Mouse (Mus musculus): ENCODE results near the gene Il17ra.
A peak's percentile ranks its signal among the peaks of the same experiment; 100 is the strongest.

The Il17ra gene

GRCm38 (mm10) chr6:120470666-120471065 lies 7.6 kb downstream of the Il17ra start:
- DNase-seq (ENCODE audit: extremely low read depth, insufficient read length, low spot score), result peak; percentile 61

GRCm38 (mm10) chr6:120471991-120472441 lies 9.0 kb downstream of the Il17ra start:
- no peak for DNase-seq (ENCODE audit: extremely low read depth, insufficient read length, low spot score)

GRCm38 (mm10) chr6:120472455-120473140 lies 9.6 kb downstream of the Il17ra start:
- no peak for DNase-seq (ENCODE audit: extremely low read depth, insufficient read length, low spot score)

GRCm38 (mm10) chr6:120473427-120473826 lies 10.4 kb downstream of the Il17ra start:
- DNase-seq (ENCODE audit: extremely low read depth, insufficient read length, low spot score), result no peak

GRCm38 (mm10) chr6:120475288-120475687 lies 12.2 kb downstream of the Il17ra start:
- DNase-seq (ENCODE audit: extremely low read depth, insufficient read length, low spot score), result no peak

GRCm38 (mm10) chr6:120479302-120479701 lies 16.3 kb downstream of the Il17ra start:
- DNase-seq (ENCODE audit: extremely low read depth, insufficient read length, low spot score), result no peak

- no peak for DNase-seq (ENCODE audit: extremely low read depth, insufficient read length, low spot score)
These were observed 17.3 kb downstream of the Il17ra start for GRCm38 (mm10) chr6:120480361-120480760.

GRCm38 (mm10) chr6:120481538-120481937 lies 18.5 kb downstream of the Il17ra start:
- no peak for DNase-seq (ENCODE audit: extremely low read depth, insufficient read length, low spot score)

GRCm38 (mm10) chr6:120482021-120482420 lies 19.0 kb downstream of the Il17ra start:
- DNase-seq (ENCODE audit: extremely low read depth, insufficient read length, low spot score), result no peak

- DNase-seq (ENCODE audit: extremely low read depth, insufficient read length, low spot score), result peak; percentile 74
These were observed 19.7 kb downstream of the Il17ra start for GRCm38 (mm10) chr6:120482756-120483155.

- DNase-seq (ENCODE audit: extremely low read depth, insufficient read length, low spot score), result peak; percentile 56
These were observed 20.2 kb downstream of the Il17ra start for GRCm38 (mm10) chr6:120483211-120483626.

- no peak for DNase-seq (ENCODE audit: extremely low read depth, insufficient read length, low spot score)
These were observed 22.0 kb downstream of the Il17ra start for GRCm38 (mm10) chr6:120485038-120485437.

GRCm38 (mm10) chr6:120486051-120486510 lies 23.0 kb downstream of the Il17ra start:
- no peak for DNase-seq (ENCODE audit: extremely low read depth, insufficient read length, low spot score)

- DNase-seq (ENCODE audit: extremely low read depth, insufficient read length, low spot score), result no peak
These were observed 25.6 kb downstream of the Il17ra start for GRCm38 (mm10) chr6:120488647-120489046.

- no peak for DNase-seq (ENCODE audit: extremely low read depth, insufficient read length, low spot score)
These were observed 26.4 kb downstream of the Il17ra start for GRCm38 (mm10) chr6:120489461-120489860.

GRCm38 (mm10) chr6:120491064-120491463 lies 28.0 kb downstream of the Il17ra start:
- no peak for DNase-seq (ENCODE audit: extremely low read depth, insufficient read length, low spot score)

- no peak for DNase-seq (ENCODE audit: extremely low read depth, insufficient read length, low spot score)
These were observed 28.9 kb downstream of the Il17ra start for GRCm38 (mm10) chr6:120491862-120492498.

- DNase-seq (ENCODE audit: extremely low read depth, insufficient read length, low spot score), result no peak
These were observed 29.7 kb downstream of the Il17ra start for GRCm38 (mm10) chr6:120492499-120493373.

- no peak for DNase-seq (ENCODE audit: extremely low read depth, insufficient read length, low spot score)
These were observed 30.5 kb downstream of the Il17ra start, which contains the start of gene Tmem121b for GRCm38 (mm10) chr6:120493374-120494181. Gene Tmem121b (minus strand): TSS chr6:120493807.

- no peak for DNase-seq (ENCODE audit: extremely low read depth, insufficient read length, low spot score)
These were observed 33.5 kb downstream of the Il17ra start for GRCm38 (mm10) chr6:120496544-120496943.

All from 3134 (cell line).